ENCODE assay signal across 9 mouse cellular contexts in genomic region chr16:81201992-81202391, GRCm38 (mm10). TPM values are rescaled to one million over a fixed set of nuclear protein-coding genes. Genes with fewer than 3 reads are reported as not detected.
DNase-seq lines count a peak whose midpoint lies in the region; ATAC-seq and TF ChIP-seq lines count a peak whose summit lies in the region.
"Had no signal": no experiment of that assay in that cellular context is flagged by ENCODE, and none has a peak within 500 bp of the region (broad histone marks: within the 10 kb centered on the region; RNA-seq: fewer than 3 reads in every experiment).

No protein-coding gene starts in this region.

- no peak overlapping the region for H3K4me3 ChIP-seq in thymus, adult 2 months (ENCODE audit: control insufficient read depth, insufficient read depth, low read length)
- no peak overlapping the region for H3K4me3 ChIP-seq in limb, embryonic 14.5 days (replicated peaks; ENCODE audit: low read length)
- H3K4me3 ChIP-seq: heart, embryonic 13.5 days had no signal

- no peak overlapping the region for H3K27ac ChIP-seq in thymus, adult 2 months (ENCODE audit: control insufficient read depth, insufficient read depth, low read length)
- H3K27ac ChIP-seq in limb, embryonic 14.5 days (replicated peaks; ENCODE audit: low read depth, low read length) = no peak overlapping the region
- H3K27ac ChIP-seq: heart, embryonic 13.5 days had no signal

- no peak for TF ChIP-seq POLR2A in thymus, adult 2 months (IDR thresholded peaks at IDR 0.05; ENCODE audit: control insufficient read depth, extremely low read depth, insufficient read depth, low read length, poor library complexity)
- no peak for TF ChIP-seq POLR2A in limb, embryonic 14.5 days (IDR thresholded peaks at IDR 0.05; ENCODE audit: borderline replicate concordance, extremely low read depth, insufficient read depth, insufficient read length)

- DNase-seq in thymus, postnatal 0 days (ENCODE audit: low spot score) = peak; percentile 18
- DNase-seq in thymus, adult 2 months = no peak
- DNase-seq in c-Kit-positive CD71-negative TER-119-negative erythroid progenitor cells, embryonic 14.5 days (ENCODE audit: low read depth) = peak; percentile 34
- peak; percentile 2 for DNase-seq in fibroblast of lung, adult 2 months (ENCODE audit: low read depth)
- peak; percentile 54 for DNase-seq in hindlimb bud, embryonic 11.5 days (ENCODE audit: extremely low spot score, low read depth, low spot score)
- DNase-seq in limb, embryonic 14.5 days (ENCODE audit: low spot score) = peak; percentile 22
- DNase-seq in right cerebral cortex, postnatal 10 days (ENCODE audit: low spot score in 2 of 2) = peak; percentile 81 to 87
- no peak for DNase-seq in spleen, postnatal 10 days (ENCODE audit: low spot score in 2 of 2)

- H3K9me3 ChIP-seq in limb, embryonic 14.5 days (ENCODE audit: control insufficient read depth, low read length) = no peaks in the 10 kb centered on the region
- H3K9me3 ChIP-seq: heart, embryonic 13.5 days had no signal

- WGBS in thymus, adult 2 months = 9% methylated on average over 4 of the region's 4 CpGs
- WGBS in limb, embryonic 14.5 days = 10% methylated on average over 4 of the region's 4 CpGs

- H3K27me3 ChIP-seq in thymus, adult 2 months (ENCODE audit: control insufficient read depth, insufficient read depth, low read length) = peaks cover 2% of the 10 kb centered on the region
- H3K27me3 ChIP-seq in limb, embryonic 14.5 days (ENCODE audit: control insufficient read depth, insufficient read depth, low read length) = no peaks in the 10 kb centered on the region

- no peak for TF ChIP-seq CTCF in thymus, adult 2 months (IDR thresholded peaks at IDR 0.05; ENCODE audit: borderline replicate concordance, control insufficient read depth, extremely low read depth, insufficient read depth, low read length, poor library complexity)

- H3K4me1 ChIP-seq in thymus, adult 2 months (replicated peaks; ENCODE audit: control insufficient read depth, insufficient read depth, low read length) = no peaks in the 10 kb centered on the region; the same call in 1 of the 2 replicates
- peaks cover 6% of the 10 kb centered on the region; the same call in 1 of the 2 replicates for H3K4me1 ChIP-seq in limb, embryonic 14.5 days (ENCODE audit: control insufficient read depth, insufficient read depth, low read length)

- no peak overlapping the region for H3K9ac ChIP-seq in limb, embryonic 14.5 days (ENCODE audit: low read depth, low read length, severe bottlenecking)
- H3K9ac ChIP-seq: heart, embryonic 13.5 days had no signal

- ATAC-seq in limb, embryonic 14.5 days (ENCODE audit: low FRiP score, low read depth) = no peak

- no peaks in the 10 kb centered on the region for H3K36me3 ChIP-seq in thymus, adult 2 months (ENCODE audit: control insufficient read depth, insufficient read depth, low read length)
- no peaks in the 10 kb centered on the region for H3K36me3 ChIP-seq in limb, embryonic 14.5 days (ENCODE audit: control insufficient read depth, insufficient read depth, low read length)
- H3K36me3 ChIP-seq: heart, embryonic 13.5 days had no signal

- no peak overlapping the region for H3K4me2 ChIP-seq in limb, embryonic 14.5 days (replicated peaks; ENCODE audit: low read depth, low read length, severe bottlenecking)

RNA-seq across cellular contexts. Expression of gene Ncam2, which starts 1.5 kb away (rescaled TPM):
- 0.03 TPM in 1 of 2 replicates, not detected in the other for polyA plus RNA-seq in thymus, postnatal 0 days (2015; fragmentation: Nextera tagmentation; extraction: Ambion mirVana)
- 0.10 TPM in 1 of 2 replicates, not detected in the other for polyA plus RNA-seq in thymus, adult 2 months (2012; rRNA removed)
- polyA plus RNA-seq in limb, embryonic 14.5 days (2012; rRNA removed) = 1.4 and 1.6 TPM in 2 replicates
- 2.2 and 3.8 TPM in 2 replicates for polyA plus RNA-seq in limb, embryonic 14.5 days (2014; fragmentation: Nextera tagmentation; extraction: Ambion mirVana)

Comparison
In these comparisons a context has a peak if more than half of its experiments do, and no peak if none do; other contexts are left out.
1. DNase-seq: peak in thymus, postnatal 0 days (single experiment), c-Kit-positive CD71-negative TER-119-negative erythroid progenitor cells, embryonic 14.5 days (single experiment), fibroblast of lung, adult 2 months (single experiment), hindlimb bud, embryonic 11.5 days (single experiment), limb, embryonic 14.5 days (single experiment) and right cerebral cortex, postnatal 10 days (2 of 2); none in thymus, adult 2 months (single experiment) and spleen, postnatal 10 days (0 of 2).